Comparison of ENCODE assay signal across 12 mouse cellular contexts in the genomic region with DNA sequence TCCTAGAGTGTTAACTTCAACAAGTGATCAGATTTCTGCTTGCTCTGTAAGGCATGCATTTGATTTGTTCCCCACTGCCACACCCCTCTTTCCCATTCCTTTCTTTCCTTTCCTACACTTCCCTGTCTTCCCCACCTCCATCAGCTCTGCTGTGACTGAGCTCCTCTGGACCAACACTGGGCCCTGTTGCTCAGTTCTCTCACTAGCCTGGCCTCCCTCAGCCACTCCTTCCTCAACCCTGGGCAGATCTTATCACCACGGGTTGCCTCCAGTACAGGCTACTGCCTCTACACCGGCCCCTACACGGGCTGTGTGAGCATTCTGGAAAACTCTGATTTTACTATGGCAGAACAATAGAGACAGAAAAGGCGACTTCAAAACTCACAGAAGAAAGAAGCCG.
"Had no signal": no experiment of that assay in that cellular context is flagged by ENCODE, and none has a peak within 500 bp of the region (broad histone marks: within the 10 kb centered on the region; RNA-seq: fewer than 3 reads in every experiment).

No protein-coding gene starts in this region.

- DNase-seq: kidney, adult 2 months; kidney, postnatal 36 days; lung, embryonic 14.5 days; lung, postnatal 14 days; right cerebral cortex, postnatal 14 days; thymus, adult 2 months; thymus, postnatal 25 days had no signal

- H3K4me2 ChIP-seq: liver, embryonic 11.5 days; lung, embryonic 14.5 days; midbrain, embryonic 13.5 days had no signal

- H3K27ac ChIP-seq: kidney, postnatal 0 days; limb, embryonic 10.5 days; macrophage; midbrain, embryonic 13.5 days had no signal

- ATAC-seq: midbrain, embryonic 13.5 days had no signal

- H3K36me3 ChIP-seq: limb, embryonic 10.5 days; midbrain, embryonic 13.5 days had no signal

- H3K4me3 ChIP-seq: limb, embryonic 10.5 days; midbrain, embryonic 13.5 days had no signal

- H3K4me1 ChIP-seq: midbrain, embryonic 13.5 days had no signal

- H3K9me3 ChIP-seq: limb, embryonic 10.5 days; midbrain, embryonic 13.5 days had no signal

- H3K9ac ChIP-seq: lung, embryonic 14.5 days; midbrain, embryonic 13.5 days had no signal

- H3K27me3 ChIP-seq: midbrain, embryonic 13.5 days had no signal
